16 mouse cellular contexts compared by ENCODE assay signal in genomic region chr3:152101459-152101858, GRCm38 (mm10).
"Had no signal": no experiment of that assay in that cellular context is flagged by ENCODE, and none has a peak within 500 bp of the region (broad histone marks: within the 10 kb centered on the region; RNA-seq: fewer than 3 reads in every experiment).

No protein-coding gene starts in this region.

- H3K36me3 ChIP-seq: intestine, embryonic 15.5 days; limb, embryonic 15.5 days; liver, embryonic 15.5 days; lung, embryonic 15.5 days; midbrain, embryonic 10.5 days; midbrain, embryonic 15.5 days; neural tube, embryonic 13.5 days had no signal

- H3K9me3 ChIP-seq: intestine, embryonic 15.5 days; limb, embryonic 15.5 days; liver, embryonic 15.5 days; lung, embryonic 15.5 days; midbrain, embryonic 10.5 days; midbrain, embryonic 15.5 days; neural tube, embryonic 13.5 days had no signal

- DNase-seq: kidney, adult 8-10 months; kidney, postnatal 36 days; layer of hippocampus, adult 9-11 months; layer of hippocampus, postnatal 36 days; lung, postnatal 14 days; right cerebral cortex, postnatal 14 days; thymus, adult 18-20 months; thymus, postnatal 14 days had no signal

- H3K27me3 ChIP-seq: intestine, embryonic 15.5 days; midbrain, embryonic 15.5 days had no signal

- H3K4me1 ChIP-seq: intestine, embryonic 15.5 days had no signal

- H3K9ac ChIP-seq: intestine, embryonic 15.5 days; limb, embryonic 15.5 days; liver, embryonic 15.5 days; lung, embryonic 15.5 days; midbrain, embryonic 15.5 days; neural tube, embryonic 13.5 days had no signal

- ATAC-seq: intestine, embryonic 15.5 days; midbrain, embryonic 15.5 days had no signal

- H3K4me2 ChIP-seq: intestine, embryonic 15.5 days; limb, embryonic 15.5 days; liver, embryonic 15.5 days; lung, embryonic 15.5 days had no signal

- H3K27ac ChIP-seq: intestine, embryonic 15.5 days; kidney, postnatal 0 days; limb, embryonic 15.5 days; liver, embryonic 15.5 days; lung, embryonic 15.5 days; midbrain, embryonic 10.5 days; midbrain, embryonic 15.5 days; neural tube, embryonic 13.5 days had no signal

- H3K4me3 ChIP-seq: intestine, embryonic 15.5 days; limb, embryonic 15.5 days; liver, embryonic 15.5 days; lung, embryonic 15.5 days; midbrain, embryonic 10.5 days; midbrain, embryonic 15.5 days; neural tube, embryonic 13.5 days had no signal
